Mouse (Mus musculus) hindbrain, embryonic 12.5 days (tissue): ENCODE results near the gene Htra2. TPM values are rescaled to one million over a fixed set of nuclear protein-coding genes. Genes with fewer than 3 reads are reported as not detected.

Experiments used
- ATAC-seq: fragments of 200-750 bp; cut with Nextera tagmentation; 2 replicates; pipeline ENCODE4 v1.8.0; 2017; ENCODE audit warnings: moderate TSS enrichment; ENCODE audit not compliant: low FRiP score
- H3K27ac ChIP-seq: fragments of 300-500 bp; sonication (generic); 2 replicates; pipeline ENCODE4 v1.5.1; 2016; ENCODE audit warnings: mild to moderate bottlenecking
- H3K27me3 ChIP-seq: fragments of 300-500 bp; sonication (generic); 2 replicates; pipeline ENCODE4 v1.6.1; 2016; ENCODE audit warnings: mild to moderate bottlenecking
- H3K36me3 ChIP-seq: fragments of 300-500 bp; sonication (generic); 2 replicates; pipeline ENCODE4 v1.6.1; 2016; ENCODE audit warnings: mild to moderate bottlenecking
- H3K4me1 ChIP-seq: fragments of 300-500 bp; sonication (generic); 2 replicates; pipeline ENCODE4 v1.6.1; 2016
- H3K4me2 ChIP-seq: fragments of 300-500 bp; sonication (generic); replicated peaks from 2 replicates; pipeline ENCODE4 v1.6.1; 2016; ENCODE audit warnings: mild to moderate bottlenecking
- H3K4me3 ChIP-seq: fragments of 300-500 bp; sonication (generic); 2 replicates; pipeline ENCODE4 v1.5.1; 2016; ENCODE audit warnings: mild to moderate bottlenecking
- H3K9ac ChIP-seq: fragments of 300-500 bp; sonication (generic); 2 replicates; pipeline ENCODE4 v1.6.1; 2016; ENCODE audit warnings: mild to moderate bottlenecking, moderate library complexity
- H3K9me3 ChIP-seq: fragments of 300-500 bp; sonication (generic); replicated peaks from 2 replicates; pipeline ENCODE4 v1.6.1; 2016; ENCODE audit warnings: mild to moderate bottlenecking
- WGBS: fragments of 180-500 bp; shearing (Covaris S2); methylation state at CpG from one replicate; pipeline ENCODE4 v1.1.7; 2016; 5-methylcytosine and 5-hydroxymethylcytosine counted together
- polyA plus RNA-seq: library from polyadenylated mRNA; unstranded; fragments of >200 nt; fragmentation: Nextera tagmentation; extraction: Ambion mirVana; gene quantifications from 2 replicates; pipeline ENCODE4 v1.2.1, GENCODE M21; 2016

The Htra2 gene
- polyA plus RNA-seq, 1 experiment from 2014 or later: 59.9 TPM

- H3K27me3 ChIP-seq: peaks cover 11% of the 10 kb centered on the region
- H3K36me3 ChIP-seq: no peaks in the 10 kb centered on the region
- no peak overlapping the region for H3K27ac ChIP-seq
- H3K4me1 ChIP-seq: no peaks in the 10 kb centered on the region
- H3K9me3 ChIP-seq: no peaks in the 10 kb centered on the region
- ATAC-seq: no peak
- no peak overlapping the region for H3K9ac ChIP-seq
- 92% methylated on average over 2 of the region's 2 CpGs for WGBS
- H3K4me3 ChIP-seq: no peak overlapping the region
- no peak overlapping the region for H3K4me2 ChIP-seq
Measured at GRCm38 (mm10) chr6:83023786-83024185, 31.3 kb downstream of the Htra2 start.

DNA sequence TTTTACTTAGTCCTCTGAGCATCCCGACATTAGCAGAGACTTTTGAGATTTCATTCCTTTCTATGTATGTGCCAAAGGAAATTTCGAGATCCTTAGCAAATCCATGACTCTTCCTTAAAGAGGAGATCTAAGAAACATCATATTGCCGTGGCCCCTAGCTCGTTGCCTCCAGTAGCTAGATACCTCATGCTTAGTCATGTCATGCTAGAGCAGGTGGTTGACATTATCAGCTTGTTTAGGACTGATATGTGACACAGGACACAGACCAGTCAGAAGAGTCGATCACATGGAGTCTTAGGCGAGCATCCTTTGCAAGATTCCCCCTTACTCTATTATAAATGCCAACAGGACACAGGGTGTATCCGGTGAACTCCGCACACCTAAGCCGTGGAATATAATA lies 32.1 kb downstream of the Htra2 start:
- H3K27ac ChIP-seq: no peak overlapping the region
- H3K9ac ChIP-seq: no peak overlapping the region
- no peak overlapping the region for H3K4me3 ChIP-seq
- WGBS: 88% methylated on average over 9 of the region's 9 CpGs
- no peak overlapping the region for H3K4me2 ChIP-seq
- H3K9me3 ChIP-seq: no peaks in the 10 kb centered on the region
- H3K36me3 ChIP-seq: no peaks in the 10 kb centered on the region
- no peaks in the 10 kb centered on the region for H3K4me1 ChIP-seq
- ATAC-seq: no peak
- peaks cover 5% of the 10 kb centered on the region for H3K27me3 ChIP-seq

GRCm38 (mm10) chr6:83020836-83021593 lies 34.1 kb downstream of the Htra2 start:
- H3K36me3 ChIP-seq: no peaks in the 10 kb centered on the region
- no peak overlapping the region for H3K4me2 ChIP-seq
- no peaks in the 10 kb centered on the region for H3K27me3 ChIP-seq
- no peak for ATAC-seq
- no peak overlapping the region for H3K9ac ChIP-seq
- H3K27ac ChIP-seq: no peak overlapping the region
- H3K4me3 ChIP-seq: no peak overlapping the region
- H3K4me1 ChIP-seq: no peaks in the 10 kb centered on the region
- no peaks in the 10 kb centered on the region for H3K9me3 ChIP-seq
- 81% methylated on average over 4 of the region's 4 CpGs for whole genome bisulfite sequencing

GRCm38 (mm10) chr6:83020121-83020520 lies 35.0 kb downstream of the Htra2 start:
- H3K36me3 ChIP-seq: no peaks in the 10 kb centered on the region
- ATAC-seq: no peak
- H3K4me1 ChIP-seq: no peaks in the 10 kb centered on the region
- no peaks in the 10 kb centered on the region for H3K27me3 ChIP-seq
- no peak overlapping the region for H3K9ac ChIP-seq
- WGBS: 90% methylated on average over 6 of the region's 6 CpGs
- H3K4me2 ChIP-seq: no peak overlapping the region
- no peaks in the 10 kb centered on the region for H3K9me3 ChIP-seq
- H3K27ac ChIP-seq: no peak overlapping the region
- no peak overlapping the region for H3K4me3 ChIP-seq

DNA sequence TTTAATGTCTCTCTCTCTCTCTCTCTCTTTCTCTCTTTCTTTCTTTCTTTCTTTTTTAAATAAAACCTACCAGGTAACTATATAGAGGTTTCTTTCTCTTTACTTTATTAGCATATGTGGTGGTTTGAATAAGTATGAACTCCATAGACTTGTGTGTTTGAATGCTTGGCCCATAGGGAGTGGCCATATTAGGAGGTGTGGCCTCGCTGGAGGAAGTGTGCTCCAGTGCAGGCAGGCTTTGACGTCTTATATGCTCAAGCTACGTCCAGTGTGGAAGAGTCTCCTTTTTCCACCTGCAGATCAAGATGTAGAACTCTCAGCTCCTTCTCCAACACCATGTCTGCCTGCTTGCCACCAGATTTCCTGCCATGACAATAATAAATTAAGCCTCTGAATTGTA lies 36.0 kb downstream of the Htra2 start:
- Histone ChIP-seq H3K36me3 (no peaks in the 10 kb centered on the region), H3K9me3 (no peaks in the 10 kb centered on the region), H3K4me3 (no peak overlapping the region), H3K9ac (no peak overlapping the region), H3K4me2 (no peak overlapping the region), H3K4me1 (no peaks in the 10 kb centered on the region), H3K27ac (no peak overlapping the region), H3K27me3 (no peaks in the 10 kb centered on the region)
- ATAC-seq: no peak
- WGBS: 61% methylated on average over 3 of the region's 3 CpGs

DNA sequence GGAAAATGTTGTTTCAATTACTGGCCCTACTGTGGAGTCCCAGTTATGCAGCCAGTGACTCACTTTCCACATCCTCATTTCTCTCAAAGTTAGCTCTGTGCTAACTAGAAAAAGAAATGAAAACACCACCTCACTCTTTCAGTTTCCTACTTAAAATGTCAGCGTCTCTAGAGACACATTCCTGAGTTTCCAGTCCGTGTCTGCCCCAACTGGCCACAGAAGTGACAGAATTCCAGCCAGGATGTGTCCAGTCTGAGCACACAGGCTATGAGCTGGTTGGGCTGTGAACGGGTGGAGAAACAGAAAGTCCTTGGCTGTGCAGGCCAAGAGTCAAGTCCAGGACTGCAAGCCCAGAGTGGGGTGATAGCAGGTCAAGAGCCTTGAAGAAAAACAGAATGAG lies 37.9 kb downstream of the Htra2 start:
- WGBS: 74% methylated on average over 3 of the region's 3 CpGs
- Histone ChIP-seq H3K27ac (no peak overlapping the region), H3K36me3 (no peaks in the 10 kb centered on the region), H3K4me2 (no peak overlapping the region), H3K4me1 (no peaks in the 10 kb centered on the region), H3K27me3 (0 out of 2 replicates have a peak, but pooled peaks cover 2% of the 10 kb centered on the region), H3K9ac (no peak overlapping the region), H3K9me3 (no peaks in the 10 kb centered on the region), H3K4me3 (no peak overlapping the region)
- ATAC-seq: no peak

- Histone ChIP-seq H3K9ac (no peak overlapping the region), H3K9me3 (no peaks in the 10 kb centered on the region), H3K4me3 (no peak overlapping the region), H3K36me3 (no peaks in the 10 kb centered on the region), H3K27me3 (0 out of 2 replicates have a peak, but pooled peaks cover 2% of the 10 kb centered on the region), H3K4me1 (no peaks in the 10 kb centered on the region), H3K4me2 (no peak overlapping the region), H3K27ac (no peak overlapping the region)
- ATAC-seq: no peak
- WGBS: 90% methylated on average over 2 of the region's 2 CpGs
Measured at GRCm38 (mm10) chr6:83015749-83016148, 39.3 kb downstream of the Htra2 start.

DNA sequence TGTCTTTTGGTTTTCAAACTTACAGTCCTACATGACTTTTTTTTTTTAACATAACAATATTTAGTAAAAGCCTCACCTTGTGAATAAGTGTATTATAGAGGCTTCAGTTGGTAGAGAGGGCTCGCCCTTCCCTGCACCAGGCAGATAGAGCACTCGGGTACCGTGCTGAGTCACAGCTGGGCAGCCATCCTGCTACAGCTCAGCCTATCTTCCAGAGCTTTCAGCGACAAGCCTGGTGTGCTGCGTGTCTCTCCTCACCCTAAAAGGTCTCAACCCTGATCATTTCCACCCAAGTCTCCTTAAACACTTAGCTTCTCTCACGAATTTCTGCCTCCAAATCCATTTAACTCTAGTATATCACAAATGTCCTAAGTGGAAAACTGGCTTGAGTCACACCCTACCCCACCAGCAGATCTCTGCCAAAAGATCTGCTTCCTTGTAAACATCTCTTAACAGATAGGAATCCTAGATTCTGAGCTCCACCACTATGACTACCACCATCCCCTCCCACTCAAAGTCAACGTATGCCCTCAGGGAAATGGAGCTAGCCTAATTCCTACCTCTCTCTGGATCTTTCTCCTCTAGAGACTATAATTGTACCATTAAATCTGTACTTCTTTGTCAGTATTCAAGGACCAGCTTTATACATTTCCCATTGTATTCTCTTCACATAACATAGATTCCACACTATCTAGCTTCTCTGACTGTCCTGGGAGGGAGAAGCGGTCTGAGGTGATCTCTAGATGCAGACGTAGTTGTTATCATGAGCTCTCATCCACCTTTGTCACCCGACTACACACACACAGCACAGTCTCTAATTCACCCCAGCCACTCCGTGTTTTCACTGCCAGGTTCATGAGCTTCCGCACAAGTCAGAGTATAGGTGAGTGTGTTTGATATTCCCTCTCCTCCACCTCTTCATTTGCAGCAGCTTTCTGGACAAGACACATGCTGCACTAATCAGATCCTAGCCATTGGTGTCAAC lies 40.3 kb downstream of the Htra2 start:
- Histone ChIP-seq H3K4me3 (no peak overlapping the region), H3K27me3 (0 out of 2 replicates have a peak, but pooled peaks cover 2% of the 10 kb centered on the region), H3K27ac (no peak overlapping the region), H3K9me3 (no peaks in the 10 kb centered on the region), H3K4me2 (no peak overlapping the region), H3K4me1 (no peaks in the 10 kb centered on the region), H3K9ac (no peak overlapping the region), H3K36me3 (no peaks in the 10 kb centered on the region)
- 78% methylated on average over 12 of the region's 12 CpGs for WGBS
- no peak for ATAC-seq

DNA sequence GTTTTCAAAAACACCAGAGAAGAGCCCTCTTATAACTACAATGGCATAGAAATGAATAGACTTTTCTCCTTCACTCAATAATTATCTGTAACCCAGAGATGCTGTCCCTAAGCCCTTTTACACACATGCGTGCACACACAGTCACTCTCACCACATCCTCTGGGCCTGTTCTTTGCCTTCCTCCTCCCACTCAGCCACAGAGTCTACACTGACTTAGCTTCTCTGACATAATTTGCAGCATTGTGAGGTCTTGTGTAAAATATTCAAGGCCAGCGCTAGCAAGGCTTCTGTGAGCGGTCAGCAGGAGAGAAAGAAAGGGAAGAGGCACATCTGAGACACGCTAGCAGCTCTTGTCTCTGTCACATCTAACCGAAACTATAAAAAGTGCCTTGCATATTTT lies 41.6 kb downstream of the Htra2 start:
- no peaks in the 10 kb centered on the region for H3K9me3 ChIP-seq
- no peak overlapping the region for H3K9ac ChIP-seq
- no peaks in the 10 kb centered on the region for H3K36me3 ChIP-seq
- no peak overlapping the region for H3K4me3 ChIP-seq
- H3K4me2 ChIP-seq: no peak overlapping the region
- H3K27ac ChIP-seq: no peak overlapping the region; the same call in 1 of the 2 replicates
- WGBS: 81% methylated on average over 5 of the region's 5 CpGs
- no peak for ATAC-seq
- H3K4me1 ChIP-seq: no peaks in the 10 kb centered on the region
- 0 out of 2 replicates have a peak, but pooled peaks cover 2% of the 10 kb centered on the region for H3K27me3 ChIP-seq

GRCm38 (mm10) chr6:83011756-83012155 lies 43.3 kb downstream of the Htra2 start:
- Histone ChIP-seq H3K9ac (no peak overlapping the region), H3K27ac (no peak overlapping the region), H3K4me1 (no peaks in the 10 kb centered on the region), H3K4me2 (no peak overlapping the region), H3K36me3 (no peaks in the 10 kb centered on the region), H3K4me3 (no peak overlapping the region), H3K9me3 (no peaks in the 10 kb centered on the region), H3K27me3 (0 out of 2 replicates have a peak, but pooled peaks cover 2% of the 10 kb centered on the region)
- WGBS: 84% methylated on average over 6 of the region's 6 CpGs
- ATAC-seq: no peak

DNA sequence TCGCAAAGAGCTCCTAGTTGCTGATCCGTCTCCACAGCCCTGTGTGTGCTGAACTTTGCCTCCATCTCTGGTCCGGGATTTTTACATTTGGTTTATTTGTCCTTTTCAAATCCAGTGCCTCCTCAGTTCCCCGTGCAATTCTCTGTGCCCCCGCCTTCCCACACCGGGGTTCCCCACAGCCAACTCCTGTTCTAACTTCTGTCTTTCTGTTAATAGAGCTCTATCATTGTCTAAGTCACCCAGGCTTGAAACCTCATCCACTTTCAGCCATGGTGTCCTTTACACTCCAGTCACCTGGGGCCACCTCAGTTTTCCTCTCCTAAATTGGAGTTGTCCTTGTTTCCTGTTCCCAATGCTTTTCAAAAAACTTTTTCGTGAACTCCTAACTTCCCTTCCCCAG lies 43.8 kb downstream of the Htra2 start:
- H3K4me2 ChIP-seq: no peak overlapping the region
- no peaks in the 10 kb centered on the region for H3K9me3 ChIP-seq
- no peak for ATAC-seq
- H3K9ac ChIP-seq: no peak overlapping the region
- WGBS: 85% methylated on average over 7 of the region's 7 CpGs
- H3K4me1 ChIP-seq: no peaks in the 10 kb centered on the region
- no peaks in the 10 kb centered on the region for H3K36me3 ChIP-seq
- H3K27me3 ChIP-seq: 0 out of 2 replicates have a peak, but pooled peaks cover 2% of the 10 kb centered on the region
- no peak overlapping the region for H3K27ac ChIP-seq
- no peak overlapping the region for H3K4me3 ChIP-seq

GRCm38 (mm10) chr6:83010010-83010409 lies 45.1 kb downstream of the Htra2 start:
- H3K9me3 ChIP-seq: no peaks in the 10 kb centered on the region
- ATAC-seq: no peak
- 76% methylated on average over 7 of the region's 7 CpGs for WGBS

More at GRCm38 (mm10) chr6:83010010-83010409, 45.1 kb downstream of the Htra2 start:
- Histone ChIP-seq H3K4me1 (peaks cover under 1% of the 10 kb centered on the region; the same call in 1 of the 2 replicates), H3K9ac (no peak overlapping the region), H3K4me3 (no peak overlapping the region), H3K36me3 (no peaks in the 10 kb centered on the region), H3K27ac (no peak overlapping the region), H3K27me3 (0 out of 2 replicates have a peak, but pooled peaks cover 2% of the 10 kb centered on the region), H3K4me2 (no peak overlapping the region)
